Mouse (Mus musculus) heart, postnatal 0 days (tissue): ENCODE data around the gene Elf1.

Experiments used
- CTCF ChIP-seq: IDR thresholded peaks from 2 replicates; pipeline ENCODE4 v1.5.1; 2016; ENCODE audit warnings: antibody characterized with exemption, control low read depth, low read depth
- EP300 ChIP-seq: IDR thresholded peaks from 2 replicates; pipeline ENCODE4 v1.6.1; 2016; ENCODE audit warnings: antibody characterized with exemption, low read depth

- no peak for TF ChIP-seq CTCF
- no peak for TF ChIP-seq EP300
These were observed 39.6 kb upstream of the Elf1 start for GRCm38 (mm10) chr14:79441441-79441840.
